Mouse (Mus musculus): ENCODE results near the gene Dll4. TPM values are rescaled to one million over a fixed set of nuclear protein-coding genes. Genes with fewer than 3 reads are reported as not detected.

Dll4 gene
- total and polyA plus RNA-seq, 2 experiments from 2014 or later, result 6.2 to 6.6 TPM

GRCm38 (mm10) chr2:119356805-119357204 is 31.2 kb downstream of the Dll4 start:
- DNase-seq (ENCODE audit: low spot score) (no peak), ATAC-seq (ENCODE audit: insufficient read depth, low read depth) (no peak)
- no peaks in the 10 kb centered on the region for H3K36me3 ChIP-seq (replicated peaks; ENCODE audit: control insufficient read depth, insufficient read depth, low read length)

DNA sequence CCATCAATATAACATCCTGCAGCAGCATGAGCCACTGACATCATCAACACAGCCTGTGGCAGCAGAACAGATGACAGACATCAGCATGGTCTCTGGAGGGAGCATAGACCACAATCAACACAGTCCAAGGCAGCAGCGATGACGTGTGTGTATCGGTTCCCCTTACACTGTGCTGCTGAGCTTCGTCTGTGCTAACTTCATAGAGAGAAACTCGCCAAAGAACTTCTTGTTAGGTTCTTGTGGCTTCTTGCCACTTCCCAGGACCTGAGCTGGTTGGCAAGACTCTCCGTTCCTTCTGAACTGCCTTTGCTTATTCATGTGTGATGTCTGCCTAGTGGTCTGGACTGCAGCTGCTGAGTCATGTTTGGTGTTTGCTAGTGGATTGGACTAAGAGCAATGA is 32.7 kb downstream of the Dll4 start:
- Histone ChIP-seq H3K4me1 (ENCODE audit: control insufficient read depth, insufficient read depth) (no peaks in the 10 kb centered on the region), H3K36me3 (replicated peaks; ENCODE audit: control insufficient read depth, insufficient read depth, low read length) (no peaks in the 10 kb centered on the region), H3K9ac (replicated peaks; ENCODE audit: low read depth, low read length) (no peak overlapping the region), H3K4me3 (ENCODE audit: low read depth, low read length) (no peak overlapping the region), H3K27me3 (ENCODE audit: control insufficient read depth, insufficient read depth, low read length) (no peaks in the 10 kb centered on the region), H3K4me2 (ENCODE audit: low read depth, low read length) (no peak overlapping the region), H3K27ac (ENCODE audit: low read depth) (no peak overlapping the region), H3K9me3 (replicated peaks; ENCODE audit: control insufficient read depth, low read length) (peaks cover 16% of the 10 kb centered on the region)
- ATAC-seq (ENCODE audit: insufficient read depth, low read depth) (no peak), DNase-seq (ENCODE audit: low spot score) (no peak)
- TF ChIP-seq CTCF (IDR thresholded peaks at IDR 0.05; ENCODE audit: low read depth) (no peak), EP300 (IDR thresholded peaks at IDR 0.05; ENCODE audit: low read depth) (no peak)
- WGBS, result 74% methylated on average over 6 of the region's 6 CpGs

More at GRCm38 (mm10) chr2:119356805-119357204, 31.2 kb downstream of the Dll4 start:
- H3K4me3 ChIP-seq (ENCODE audit: low read depth, low read length), result no peak overlapping the region
- 87% methylated on average over 5 of the region's 5 CpGs for WGBS
- H3K9ac ChIP-seq (replicated peaks; ENCODE audit: low read depth, low read length), result no peak overlapping the region
- H3K4me2 ChIP-seq (ENCODE audit: low read depth, low read length), result no peak overlapping the region
- no peak overlapping the region for H3K27ac ChIP-seq (ENCODE audit: low read depth)
- no peaks in the 10 kb centered on the region for H3K4me1 ChIP-seq (ENCODE audit: control insufficient read depth, insufficient read depth)
- H3K27me3 ChIP-seq (ENCODE audit: control insufficient read depth, insufficient read depth, low read length), result 0 out of 2 replicates have a peak, but pooled peaks cover under 1% of the 10 kb centered on the region
- no peak for TF ChIP-seq CTCF (IDR thresholded peaks at IDR 0.05; ENCODE audit: low read depth)
- TF ChIP-seq EP300 (IDR thresholded peaks at IDR 0.05; ENCODE audit: low read depth), result no peak
- H3K9me3 ChIP-seq (replicated peaks; ENCODE audit: control insufficient read depth, low read length), result peaks cover 12% of the 10 kb centered on the region

- Histone ChIP-seq H3K36me3 (replicated peaks; ENCODE audit: control insufficient read depth, insufficient read depth, low read length) (no peaks in the 10 kb centered on the region), H3K4me3 (ENCODE audit: low read depth, low read length) (no peak overlapping the region), H3K27me3 (ENCODE audit: control insufficient read depth, insufficient read depth, low read length) (no peaks in the 10 kb centered on the region), H3K9me3 (replicated peaks; ENCODE audit: control insufficient read depth, low read length) (peaks cover 16% of the 10 kb centered on the region), H3K27ac (ENCODE audit: low read depth) (no peak overlapping the region), H3K9ac (replicated peaks; ENCODE audit: low read depth, low read length) (no peak overlapping the region), H3K4me1 (ENCODE audit: control insufficient read depth, insufficient read depth) (no peaks in the 10 kb centered on the region), H3K4me2 (ENCODE audit: low read depth, low read length) (no peak overlapping the region)
- DNase-seq (ENCODE audit: low spot score) (no peak), ATAC-seq (ENCODE audit: insufficient read depth, low read depth) (no peak)
- no peak for TF ChIP-seq CTCF (IDR thresholded peaks at IDR 0.05; ENCODE audit: low read depth)
- TF ChIP-seq EP300 (IDR thresholded peaks at IDR 0.05; ENCODE audit: low read depth), result no peak
- WGBS, result 58% methylated on average over 2 of the region's 2 CpGs
Observed at GRCm38 (mm10) chr2:119359721-119360291, 34.2 kb downstream of the Dll4 start.

GRCm38 (mm10) chr2:119364969-119365368 is 39.4 kb downstream of the Dll4 start:
- H3K4me3 ChIP-seq (ENCODE audit: low read depth, low read length), result no peak overlapping the region
- ATAC-seq (ENCODE audit: insufficient read depth, low read depth), result no peak
- no peak overlapping the region for H3K4me2 ChIP-seq (ENCODE audit: low read depth, low read length)
- DNase-seq (ENCODE audit: low spot score), result no peak
- peaks cover 16% of the 10 kb centered on the region for H3K9me3 ChIP-seq (replicated peaks; ENCODE audit: control insufficient read depth, low read length)
- TF ChIP-seq EP300 (IDR thresholded peaks at IDR 0.05; ENCODE audit: low read depth), result no peak
- TF ChIP-seq CTCF (IDR thresholded peaks at IDR 0.05; ENCODE audit: low read depth), result no peak
- no peaks in the 10 kb centered on the region for H3K4me1 ChIP-seq (ENCODE audit: control insufficient read depth, insufficient read depth)
- no peak overlapping the region for H3K27ac ChIP-seq (ENCODE audit: low read depth)
- 76% methylated on average over 3 of the region's 3 CpGs for WGBS
- peaks cover 3% of the 10 kb centered on the region; the same call in 1 of the 2 replicates for H3K36me3 ChIP-seq (replicated peaks; ENCODE audit: control insufficient read depth, insufficient read depth, low read length)
- no peaks in the 10 kb centered on the region for H3K27me3 ChIP-seq (ENCODE audit: control insufficient read depth, insufficient read depth, low read length)
- H3K9ac ChIP-seq (replicated peaks; ENCODE audit: low read depth, low read length), result no peak overlapping the region

DNA sequence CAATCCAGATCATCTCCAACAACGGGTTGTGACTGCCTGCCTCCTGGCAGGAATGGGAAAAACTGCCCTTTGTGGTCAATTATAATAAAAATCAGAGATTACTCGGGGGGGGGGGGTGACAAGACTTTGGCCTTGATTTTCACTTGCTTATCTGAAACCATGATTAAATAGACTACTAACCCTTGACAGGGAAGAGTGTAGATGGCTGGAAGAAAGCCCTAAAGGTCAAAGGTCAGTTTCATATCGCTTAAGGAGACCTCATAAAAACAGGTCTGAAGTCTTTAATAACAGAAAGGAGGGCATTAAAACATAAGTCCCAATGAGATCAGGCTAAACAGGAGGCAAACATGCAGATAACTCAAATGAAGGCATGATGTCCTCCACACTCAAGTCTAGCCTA is 41.8 kb downstream of the Dll4 start:
- TF ChIP-seq CTCF (IDR thresholded peaks at IDR 0.05; ENCODE audit: low read depth) (no peak), EP300 (IDR thresholded peaks at IDR 0.05; ENCODE audit: low read depth) (no peak)
- Histone ChIP-seq H3K4me2 (ENCODE audit: low read depth, low read length) (no peak overlapping the region), H3K36me3 (replicated peaks; ENCODE audit: control insufficient read depth, insufficient read depth, low read length) (peaks cover 24% of the 10 kb centered on the region), H3K27me3 (ENCODE audit: control insufficient read depth, insufficient read depth, low read length) (no peaks in the 10 kb centered on the region), H3K4me3 (ENCODE audit: low read depth, low read length) (no peak overlapping the region), H3K4me1 (ENCODE audit: control insufficient read depth, insufficient read depth) (no peaks in the 10 kb centered on the region), H3K9me3 (replicated peaks; ENCODE audit: control insufficient read depth, low read length) (no peaks in the 10 kb centered on the region), H3K9ac (replicated peaks; ENCODE audit: low read depth, low read length) (no peak overlapping the region), H3K27ac (ENCODE audit: low read depth) (no peak overlapping the region)
- WGBS, result 76% methylated on average over 3 of the region's 3 CpGs
- ATAC-seq (ENCODE audit: insufficient read depth, low read depth) (no peak), DNase-seq (ENCODE audit: low spot score) (no peak)

DNA sequence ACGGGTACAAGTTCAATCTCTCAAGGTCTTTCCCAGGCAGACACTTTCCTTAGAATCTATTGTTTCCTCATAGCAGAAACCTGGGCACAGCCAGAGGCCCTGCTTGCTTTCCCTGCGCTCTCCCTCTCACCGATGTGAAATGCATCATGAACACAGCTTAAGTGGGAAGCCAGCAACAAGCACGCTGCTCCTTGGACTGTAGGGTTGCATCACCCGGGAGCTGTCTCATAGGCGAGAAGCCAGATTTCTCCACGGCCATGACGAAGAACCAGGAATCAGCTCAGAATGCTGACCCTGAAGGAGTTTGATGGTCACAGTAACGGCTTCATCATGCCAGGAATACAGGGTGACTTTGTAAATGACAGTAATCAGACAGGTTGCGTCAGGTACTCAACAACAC is 44.5 kb downstream of the Dll4 start:
- no peak overlapping the region for H3K9ac ChIP-seq (replicated peaks; ENCODE audit: low read depth, low read length)
- no peak overlapping the region for H3K4me2 ChIP-seq (ENCODE audit: low read depth, low read length)
- no peak for TF ChIP-seq EP300 (IDR thresholded peaks at IDR 0.05; ENCODE audit: low read depth)
- no peak for TF ChIP-seq CTCF (IDR thresholded peaks at IDR 0.05; ENCODE audit: low read depth)
- WGBS, result 90% methylated on average over 10 of the region's 10 CpGs
- DNase-seq (ENCODE audit: low spot score) (no peak), ATAC-seq (ENCODE audit: insufficient read depth, low read depth) (no peak)
- H3K4me3 ChIP-seq (ENCODE audit: low read depth, low read length), result no peak overlapping the region
- no peaks in the 10 kb centered on the region for H3K4me1 ChIP-seq (ENCODE audit: control insufficient read depth, insufficient read depth)
- no peak overlapping the region for H3K27ac ChIP-seq (ENCODE audit: low read depth)
- H3K27me3 ChIP-seq (ENCODE audit: control insufficient read depth, insufficient read depth, low read length), result no peaks in the 10 kb centered on the region
- H3K36me3 ChIP-seq (replicated peaks; ENCODE audit: control insufficient read depth, insufficient read depth, low read length), result peaks cover 49% of the 10 kb centered on the region
- no peaks in the 10 kb centered on the region for H3K9me3 ChIP-seq (replicated peaks; ENCODE audit: control insufficient read depth, low read length)
